Mouse (Mus musculus) kidney, postnatal 0 days (tissue): ENCODE measurements around the gene 1700029F12Rik. TPM values are rescaled to one million over a fixed set of nuclear protein-coding genes. Genes with fewer than 3 reads are reported as not detected.

Experiments
- ATAC-seq: fragments of 200-750 bp; cut with Nextera tagmentation; replicated peaks from 2 replicates; pipeline ENCODE4 v1.8.0; 2017; ENCODE audit warnings: low read depth, moderate number of reproducible peaks, moderate TSS enrichment, moderate library complexity; ENCODE audit not compliant: low FRiP score
- DNase-seq: peaks from one replicate; pipeline ENCODE4 v3.0.0-alpha.2; 2016; ENCODE audit warnings: low spot score
- H3K27ac ChIP-seq: fragments of 300-500 bp; sonication (generic); 2 replicates; pipeline ENCODE4 v1.5.1; 2014; ENCODE audit warnings: mild to moderate bottlenecking
- H3K27me3 ChIP-seq: fragments of 300-500 bp; sonication (generic); 2 replicates; pipeline ENCODE4 v1.6.1; 2014; ENCODE audit warnings: low read length, mixed read lengths; ENCODE audit not compliant: insufficient read depth
- H3K36me3 ChIP-seq: fragments of 300-500 bp; sonication (generic); 2 replicates; pipeline ENCODE4 v1.6.1; 2014; ENCODE audit warnings: low read length, mixed read lengths; ENCODE audit not compliant: insufficient read depth
- H3K4me1 ChIP-seq: fragments of 300-500 bp; sonication (generic); replicated peaks from 2 replicates; pipeline ENCODE4 v1.6.1; 2014; ENCODE audit warnings: antibody characterized with exemption, low read length, mixed read lengths; ENCODE audit not compliant: insufficient read depth
- H3K4me2 ChIP-seq: fragments of 300-500 bp; sonication (generic); 2 replicates; pipeline ENCODE4 v1.6.1; 2014; ENCODE audit warnings: mild to moderate bottlenecking, low read length, moderate library complexity, mixed read lengths
- H3K4me3 ChIP-seq: fragments of 300-500 bp; sonication (generic); replicated peaks from 2 replicates; pipeline ENCODE4 v1.5.1; 2014; ENCODE audit warnings: low read depth, low read length
- H3K9ac ChIP-seq: fragments of 300-500 bp; sonication (generic); 2 replicates; pipeline ENCODE4 v1.6.1; 2014; ENCODE audit warnings: low read depth, low read length
- H3K9me3 ChIP-seq: fragments of 300-500 bp; sonication (generic); replicated peaks from 2 replicates; pipeline ENCODE4 v1.6.1; 2016; ENCODE audit warnings: low read length, inconsistent platforms, mixed read lengths
- CTCF ChIP-seq: IDR thresholded peaks from 2 replicates; pipeline ENCODE4 v1.5.1; 2016; ENCODE audit warnings: antibody characterized with exemption, low read depth, mild to moderate bottlenecking, moderate library complexity
- WGBS: fragments of 180-500 bp; shearing (Covaris S2); extraction: QIAGEN DNeasy Blood & Tissue Kit; methylation state at CpG from one replicate; pipeline ENCODE4 v1.1.7; 2014; 5-methylcytosine and 5-hydroxymethylcytosine counted together
- polyA plus RNA-seq: library from polyadenylated mRNA; unstranded; fragments of >200 nt; fragmentation: Nextera tagmentation; extraction: Ambion mirVana; gene quantifications from 2 replicates; pipeline ENCODE4 v1.2.1, GENCODE M21; 2015

1700029F12Rik gene
- polyA plus RNA-seq, result not detected in 2 replicates

GRCm38 (mm10) chr13:97034262-97034661 is at the start of gene 1700029F12Rik:
1700029F12Rik (minus strand) TSS chr13:97034362.
- H3K27me3 ChIP-seq, result no peaks in the 10 kb centered on the region
- TF ChIP-seq CTCF, result no peak
- no peak within 1 kb of the TSS for H3K27ac ChIP-seq
- no peaks in the 10 kb centered on the region for H3K4me1 ChIP-seq
- WGBS, result 75% methylated on average over 2 of the region's 2 CpGs
- ATAC-seq (no peak), DNase-seq (no peak)
- no peaks in the 10 kb centered on the region for H3K36me3 ChIP-seq
- no peak within 1 kb of the TSS for H3K4me3 ChIP-seq
- no peak within 1 kb of the TSS for H3K4me2 ChIP-seq
- no peaks in the 10 kb centered on the region for H3K9me3 ChIP-seq
- H3K9ac ChIP-seq, result no peak within 1 kb of the TSS

GRCm38 (mm10) chr13:97082432-97082831 is 48.3 kb upstream of the 1700029F12Rik start:
- no peak for ATAC-seq
- Histone ChIP-seq H3K4me1 (no peaks in the 10 kb centered on the region), H3K9me3 (no peaks in the 10 kb centered on the region), H3K4me3 (no peak overlapping the region), H3K36me3 (no peaks in the 10 kb centered on the region), H3K9ac (no peak overlapping the region), H3K27me3 (no peaks in the 10 kb centered on the region), H3K27ac (no peak overlapping the region), H3K4me2 (no peak overlapping the region)
- 92% methylated on average over 7 of the region's 7 CpGs for WGBS
- no peak for DNase-seq
- TF ChIP-seq CTCF, result no peak

GRCm38 (mm10) chr13:97080615-97081014 is 46.5 kb upstream of the 1700029F12Rik start:
- no peaks in the 10 kb centered on the region for H3K4me1 ChIP-seq
- ATAC-seq (no peak), DNase-seq (no peak)
- H3K27ac ChIP-seq, result no peak overlapping the region
- no peaks in the 10 kb centered on the region for H3K27me3 ChIP-seq
- no peak overlapping the region for H3K9ac ChIP-seq
- H3K36me3 ChIP-seq, result no peaks in the 10 kb centered on the region
- no peak overlapping the region for H3K4me2 ChIP-seq
- WGBS, result 84% methylated on average over 3 of the region's 3 CpGs
- no peaks in the 10 kb centered on the region for H3K9me3 ChIP-seq
- H3K4me3 ChIP-seq, result no peak overlapping the region
- TF ChIP-seq CTCF, result no peak

GRCm38 (mm10) chr13:97080201-97080600 is 46.0 kb upstream of the 1700029F12Rik start:
- Histone ChIP-seq H3K9me3 (no peaks in the 10 kb centered on the region), H3K4me2 (no peak overlapping the region), H3K27ac (no peak overlapping the region), H3K4me1 (no peaks in the 10 kb centered on the region), H3K36me3 (no peaks in the 10 kb centered on the region), H3K9ac (no peak overlapping the region), H3K4me3 (no peak overlapping the region), H3K27me3 (no peaks in the 10 kb centered on the region)
- DNase-seq, result no peak
- WGBS, result 89% methylated on average over 2 of the region's 2 CpGs
- ATAC-seq, result no peak
- TF ChIP-seq CTCF, result no peak

GRCm38 (mm10) chr13:97077556-97077955 is 43.4 kb upstream of the 1700029F12Rik start:
- DNase-seq (no peak), ATAC-seq (no peak)
- Histone ChIP-seq H3K4me3 (no peak overlapping the region), H3K4me1 (no peaks in the 10 kb centered on the region), H3K9ac (no peak overlapping the region), H3K36me3 (no peaks in the 10 kb centered on the region), H3K9me3 (no peaks in the 10 kb centered on the region), H3K27me3 (no peaks in the 10 kb centered on the region; the same call in 1 of the 2 replicates), H3K27ac (no peak overlapping the region), H3K4me2 (no peak overlapping the region)
- TF ChIP-seq CTCF, result no peak
- WGBS, result 95% methylated on average over 2 of the region's 2 CpGs

- H3K9me3 ChIP-seq, result no peaks in the 10 kb centered on the region
- H3K4me2 ChIP-seq, result no peak overlapping the region
- no peaks in the 10 kb centered on the region; the same call in 1 of the 2 replicates for H3K27me3 ChIP-seq
- H3K27ac ChIP-seq, result no peak overlapping the region
- no peaks in the 10 kb centered on the region for H3K36me3 ChIP-seq
- no peaks in the 10 kb centered on the region for H3K4me1 ChIP-seq
- H3K9ac ChIP-seq, result no peak overlapping the region
- DNase-seq, result no peak
- WGBS, result 60% methylated on average over 1 of the region's 1 CpGs
- ATAC-seq, result no peak
- TF ChIP-seq CTCF, result no peak
- H3K4me3 ChIP-seq, result no peak overlapping the region
Measured at GRCm38 (mm10) chr13:97073497-97073896, 39.3 kb upstream of the 1700029F12Rik start.
